Mouse (Mus musculus) embryonic facial prominence, embryonic 14.5 days (tissue): ENCODE measurements at regions not wholly inside any gene's neighbourhood (a gene's known extent, or its start where the extent isn't known, plus 50 kb on each side); places are given as distances from the start of the nearest gene placed in this dataset.
A peak's percentile ranks its signal among the peaks of the same experiment; 100 is the strongest.

Source experiments
- ATAC-seq: fragments of 200-750 bp; cut with Nextera tagmentation; 2 replicates; pipeline ENCODE4 v1.8.0; 2017; ENCODE audit warnings: low read depth, moderate number of reproducible peaks, moderate TSS enrichment
- DNase-seq: peaks from one replicate; pipeline ENCODE4 v3.0.0-alpha.2; 2015; ENCODE audit warnings: low spot score
- H3K27ac ChIP-seq: fragments of 300-500 bp; sonication (generic); replicated peaks from 2 replicates; pipeline ENCODE4 v1.5.1; 2014; ENCODE audit warnings: low read depth, mild to moderate bottlenecking, low read length, moderate library complexity
- H3K27me3 ChIP-seq: fragments of 300-500 bp; sonication (generic); replicated peaks from 2 replicates; pipeline ENCODE4 v1.6.1; 2014; ENCODE audit warnings: low read length; ENCODE audit not compliant: control insufficient read depth, insufficient read depth
- H3K36me3 ChIP-seq: fragments of 300-500 bp; sonication (generic); 2 replicates; pipeline ENCODE4 v1.6.1; 2014; ENCODE audit warnings: low read length, mixed read lengths; ENCODE audit not compliant: control insufficient read depth, insufficient read depth
- H3K4me1 ChIP-seq: fragments of 300-500 bp; sonication (generic); 2 replicates; pipeline ENCODE4 v1.6.1; 2014; ENCODE audit warnings: antibody characterized with exemption, low read length; ENCODE audit not compliant: control insufficient read depth, insufficient read depth
- H3K4me2 ChIP-seq: fragments of 300-500 bp; sonication (generic); 2 replicates; pipeline ENCODE4 v1.6.1; 2014; ENCODE audit warnings: low read depth, mild to moderate bottlenecking, low read length, moderate library complexity, mixed read lengths
- H3K4me3 ChIP-seq: fragments of 300-500 bp; sonication (generic); 2 replicates; pipeline ENCODE4 v1.5.1; 2014; ENCODE audit warnings: low read depth, mild to moderate bottlenecking, low read length
- H3K9ac ChIP-seq: fragments of 300-500 bp; sonication (generic); 2 replicates; pipeline ENCODE4 v1.6.1; 2014; ENCODE audit warnings: low read depth, mild to moderate bottlenecking, low read length, moderate library complexity, mixed read lengths
- H3K9me3 ChIP-seq: fragments of 300-500 bp; sonication (generic); 2 replicates; pipeline ENCODE4 v1.6.1; 2016; ENCODE audit warnings: low read length; ENCODE audit not compliant: control insufficient read depth
- WGBS: fragments of 180-500 bp; shearing (Covaris S2); extraction: QIAGEN DNeasy Blood & Tissue Kit; methylation state at CpG from one replicate; pipeline ENCODE4 v1.1.7; 2014; 5-methylcytosine and 5-hydroxymethylcytosine counted together

- Histone ChIP-seq H3K4me1 (peaks cover 17% of the 10 kb centered on the region; the same call in 1 of the 2 replicates), H3K4me2 (no peak overlapping the region), H3K27ac (no peak overlapping the region), H3K4me3 (no peak overlapping the region), H3K27me3 (no peaks in the 10 kb centered on the region), H3K9ac (no peak overlapping the region), H3K9me3 (no peaks in the 10 kb centered on the region), H3K36me3 (no peaks in the 10 kb centered on the region)
- ATAC-seq (no peak), DNase-seq (no peak)
- 81% methylated on average over 5 of the region's 5 CpGs for WGBS
These were observed 66.3 kb upstream of the Smndc1 start for GRCm38 (mm10) chr19:53456681-53457080.

GRCm38 (mm10) chr19:53454571-53454970, 64.2 kb upstream of the Smndc1 start:
- Histone ChIP-seq H3K27ac (no peak overlapping the region), H3K4me3 (no peak overlapping the region), H3K36me3 (no peaks in the 10 kb centered on the region), H3K27me3 (no peaks in the 10 kb centered on the region), H3K4me2 (no peak overlapping the region), H3K9ac (no peak overlapping the region), H3K4me1 (peaks cover 6% of the 10 kb centered on the region; the same call in 1 of the 2 replicates), H3K9me3 (no peaks in the 10 kb centered on the region)
- 78% methylated on average over 4 of the region's 4 CpGs for WGBS
- no peak for ATAC-seq
- no peak for DNase-seq

- WGBS = 74% methylated on average over 3 of the region's 3 CpGs
- H3K27ac ChIP-seq = no peak overlapping the region
- peaks cover 2% of the 10 kb centered on the region; the same call in 1 of the 2 replicates for H3K4me1 ChIP-seq
- no peaks in the 10 kb centered on the region for H3K27me3 ChIP-seq
- no peak for ATAC-seq
- H3K4me3 ChIP-seq = no peak overlapping the region
- H3K4me2 ChIP-seq = no peak overlapping the region
- DNase-seq = no peak
- no peak overlapping the region for H3K9ac ChIP-seq
- H3K36me3 ChIP-seq = no peaks in the 10 kb centered on the region
- H3K9me3 ChIP-seq = no peaks in the 10 kb centered on the region
These were observed 63.7 kb upstream of the Smndc1 start for GRCm38 (mm10) chr19:53454059-53454458.

- Histone ChIP-seq H3K9me3 (no peaks in the 10 kb centered on the region), H3K4me1 (peaks cover 4% of the 10 kb centered on the region; the same call in 1 of the 2 replicates), H3K4me3 (no peak overlapping the region), H3K9ac (no peak overlapping the region), H3K4me2 (no peak overlapping the region), H3K27me3 (no peaks in the 10 kb centered on the region), H3K36me3 (no peaks in the 10 kb centered on the region), H3K27ac (no peak overlapping the region)
- no peak; the same call in 1 of the 2 replicates for ATAC-seq
- WGBS = 62% methylated on average over 13 of the region's 13 CpGs
- no peak for DNase-seq
These were observed 63.1 kb upstream of the Smndc1 start for GRCm38 (mm10) chr19:53453317-53453947.

DNA sequence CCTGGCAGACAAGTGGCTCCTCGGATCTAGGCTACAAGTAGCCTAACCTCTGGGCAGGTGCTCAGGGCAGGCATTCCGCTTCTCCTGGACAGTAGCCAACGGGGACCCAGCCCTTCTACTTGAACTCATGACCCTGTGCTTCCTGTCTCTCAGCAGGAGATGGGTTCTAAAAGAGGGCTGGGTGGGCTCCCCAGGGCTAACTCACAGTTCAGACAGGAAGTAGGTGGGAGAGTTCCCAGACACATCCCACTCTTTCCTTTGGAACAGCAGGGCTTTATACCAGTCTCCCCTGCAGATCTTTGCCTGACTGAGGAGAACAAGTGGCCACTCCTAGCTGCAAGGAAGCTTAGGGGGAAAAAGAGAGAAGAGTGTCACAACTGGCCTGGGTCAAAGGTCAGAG, 62.0 kb upstream of the Smndc1 start:
- peaks cover 4% of the 10 kb centered on the region; the same call in 1 of the 2 replicates for H3K4me1 ChIP-seq
- no peak overlapping the region for H3K4me2 ChIP-seq
- ATAC-seq = no peak
- H3K36me3 ChIP-seq = no peaks in the 10 kb centered on the region
- no peak overlapping the region for H3K27ac ChIP-seq
- H3K4me3 ChIP-seq = no peak overlapping the region
- H3K9ac ChIP-seq = no peak overlapping the region
- H3K9me3 ChIP-seq = no peaks in the 10 kb centered on the region
- WGBS = 13% methylated on average over 3 of the region's 3 CpGs
- no peak for DNase-seq
- H3K27me3 ChIP-seq = no peaks in the 10 kb centered on the region

DNA sequence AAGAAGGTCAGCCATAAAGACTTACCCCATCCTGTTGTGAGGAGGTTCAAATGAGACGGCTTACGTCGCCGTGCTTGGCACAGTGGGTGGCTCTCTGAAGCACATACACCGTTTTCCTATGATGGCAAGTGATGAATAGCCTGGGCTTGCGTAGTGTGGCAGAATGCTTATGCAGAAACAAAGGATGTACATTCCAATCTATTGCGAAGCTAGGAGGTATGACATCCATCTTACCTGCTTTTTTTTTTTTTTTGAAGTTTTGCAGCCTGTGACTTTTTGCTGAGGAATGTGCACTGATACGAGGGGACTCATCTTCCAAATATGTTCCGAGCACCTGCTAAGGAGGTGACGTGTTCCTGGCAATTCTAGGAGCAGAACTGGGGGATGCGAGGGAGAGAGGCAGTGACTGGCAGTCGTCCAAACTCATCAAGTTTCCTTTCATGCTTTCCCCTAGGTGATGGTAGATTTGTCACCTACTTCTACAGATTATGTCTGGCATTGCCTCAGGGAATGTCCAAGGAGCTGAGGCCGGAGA, 61.1 kb upstream of the Smndc1 start:
- WGBS = 58% methylated on average over 13 of the region's 13 CpGs
- Histone ChIP-seq H3K4me2 (no peak overlapping the region), H3K36me3 (no peaks in the 10 kb centered on the region), H3K9me3 (no peaks in the 10 kb centered on the region), H3K27me3 (no peaks in the 10 kb centered on the region), H3K4me1 (peaks cover 4% of the 10 kb centered on the region; the same call in 1 of the 2 replicates), H3K27ac (no peak overlapping the region), H3K4me3 (no peak overlapping the region), H3K9ac (no peak overlapping the region)
- DNase-seq = peak; percentile 52
- peak; percentile 64 for ATAC-seq

- H3K36me3 ChIP-seq = no peaks in the 10 kb centered on the region
- peak; percentile 11; the same call in 1 of the 2 replicates for ATAC-seq
- WGBS = 83% methylated on average over 14 of the region's 17 CpGs
- H3K4me1 ChIP-seq = peaks cover 4% of the 10 kb centered on the region; the same call in 1 of the 2 replicates
- no peak overlapping the region for H3K4me3 ChIP-seq
- H3K4me2 ChIP-seq = no peak overlapping the region
- H3K9me3 ChIP-seq = no peaks in the 10 kb centered on the region
- no peak overlapping the region for H3K9ac ChIP-seq
- DNase-seq = no peak
- H3K27me3 ChIP-seq = no peaks in the 10 kb centered on the region
- no peak overlapping the region for H3K27ac ChIP-seq
These were observed 60.4 kb upstream of the Smndc1 start for GRCm38 (mm10) chr19:53450624-53451387.

GRCm38 (mm10) chr19:53449137-53449783, 58.9 kb upstream of the Smndc1 start:
- Histone ChIP-seq H3K4me3 (no peak overlapping the region), H3K9ac (no peak overlapping the region), H3K27ac (no peak overlapping the region), H3K27me3 (no peaks in the 10 kb centered on the region), H3K4me1 (peaks cover 4% of the 10 kb centered on the region; the same call in 1 of the 2 replicates), H3K36me3 (no peaks in the 10 kb centered on the region), H3K9me3 (no peaks in the 10 kb centered on the region), H3K4me2 (no peak overlapping the region)
- WGBS = 87% methylated on average over 17 of the region's 17 CpGs
- ATAC-seq (no peak), DNase-seq (no peak)
